Mouse (Mus musculus) testis, adult 2 months (tissue): ENCODE results near the gene Stn1.

Experiments
- CTCF ChIP-seq: fragments of 200-500 bp; IDR thresholded peaks from 2 replicates; pipeline ENCODE4 v1.5.1; 2012; ENCODE audit warnings: low read depth, mild to moderate bottlenecking, inconsistent platforms, low read length, moderate library complexity; ENCODE audit not compliant: control insufficient read depth, insufficient read depth, insufficient replicate concordance
- POLR2A ChIP-seq: fragments of 200-500 bp; IDR thresholded peaks from 2 replicates; pipeline ENCODE4 v1.6.1; 2012; ENCODE audit warnings: low read depth, mild to moderate bottlenecking, inconsistent platforms, low read length, moderate library complexity; ENCODE audit not compliant: control insufficient read depth

DNA sequence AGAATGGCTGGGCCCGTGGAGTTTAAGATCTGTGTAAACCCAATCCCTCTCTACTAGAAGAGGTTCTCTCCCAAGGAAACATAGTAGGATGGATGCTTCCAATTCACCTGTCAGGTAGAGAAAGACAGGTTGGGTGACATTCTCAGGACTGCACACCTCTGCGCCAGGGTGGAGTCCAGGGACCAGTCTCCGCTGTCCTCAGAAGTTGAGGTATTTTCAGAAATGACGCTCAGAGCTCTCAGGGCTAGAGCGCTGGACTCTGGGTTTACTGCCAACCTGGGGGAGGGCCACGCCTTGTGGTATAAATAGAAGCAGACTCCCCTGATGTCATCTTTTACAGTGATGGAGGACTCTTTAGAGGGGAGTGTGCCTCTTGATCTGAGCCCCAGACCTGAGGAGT lies 572 bp upstream of the Stn1 start:
- TF ChIP-seq POLR2A (no peak), CTCF (no peak)
